Mouse (Mus musculus): ENCODE data around the gene Cwc25.

DNA sequence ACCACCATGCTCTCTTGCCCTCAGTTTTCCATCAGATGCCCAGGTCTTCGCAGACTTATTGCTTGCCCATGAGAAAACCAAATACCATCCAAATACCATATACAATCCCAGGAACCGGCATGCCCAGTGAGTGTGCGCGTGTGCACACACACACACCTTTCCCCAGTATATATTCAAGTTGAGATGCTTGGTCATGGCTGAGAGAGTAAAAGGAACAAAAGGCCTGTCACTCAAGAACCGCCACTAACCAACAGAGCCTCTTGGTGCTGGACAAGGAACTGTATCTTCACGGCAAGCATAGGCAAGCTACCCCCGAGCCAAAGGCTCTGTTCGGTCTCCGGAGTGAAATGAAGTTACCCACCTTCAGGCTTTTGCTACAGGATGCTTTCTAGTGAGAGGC is 23.8 kb downstream of the Cwc25 start:
- TF ChIP-seq CTCF (IDR thresholded peaks at IDR 0.05; ENCODE audit: extremely low read depth, insufficient read length, insufficient replicate concordance, low read depth, low read length) (no peak), POLR2A (IDR thresholded peaks at IDR 0.05; ENCODE audit: low read depth, low read length) (no peak)
